Mouse (Mus musculus): Measurements from ENCODE around the gene Samd4.

DNA sequence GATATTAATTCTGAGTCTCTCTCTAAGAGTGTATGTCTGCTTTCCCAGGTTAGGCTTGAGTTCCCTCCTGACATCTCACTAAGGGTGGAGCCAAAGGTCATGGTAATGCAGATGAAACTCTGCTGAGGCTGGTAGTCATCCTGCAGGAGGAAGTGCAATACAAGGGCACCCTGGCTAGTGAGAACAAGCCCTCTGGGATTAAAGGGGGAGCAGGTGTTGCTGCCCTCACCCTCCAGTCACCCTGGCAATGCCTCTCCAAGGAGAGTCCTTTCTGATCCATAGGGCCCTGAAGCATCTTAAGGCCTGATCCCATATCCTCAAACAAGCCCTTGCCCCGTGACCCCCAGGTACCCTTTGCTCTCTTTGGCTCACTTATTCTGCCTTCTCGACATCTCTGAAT is 72.5 kb downstream of the Samd4 start:
- no peak for TF ChIP-seq POLR2A (IDR thresholded peaks at IDR 0.05; ENCODE audit: low read depth, low read length)
- TF ChIP-seq CTCF (IDR thresholded peaks at IDR 0.05; ENCODE audit: borderline replicate concordance, insufficient read depth, low read length), result no peak
